ENCODE assay signal across 10 mouse cellular contexts in genomic region chr19:21742138-21742537, GRCm38 (mm10). TPM values are rescaled to one million over a fixed set of nuclear protein-coding genes. Genes with fewer than 3 reads are reported as not detected.
DNase-seq lines count a peak whose midpoint lies in the region; ATAC-seq and TF ChIP-seq lines count a peak whose summit lies in the region.
"Had no signal": no experiment of that assay in that cellular context is flagged by ENCODE, and none has a peak within 500 bp of the region (broad histone marks: within the 10 kb centered on the region; RNA-seq: fewer than 3 reads in every experiment).

No protein-coding gene starts in this region.

- H3K27ac ChIP-seq in forebrain, postnatal 0 days (ENCODE audit: low read depth, low read length), result 0 out of 2 replicates have a peak overlapping the region, but pooled peaks have one; percentile 11
- H3K27ac ChIP-seq in thymus, adult 2 months (ENCODE audit: control insufficient read depth, insufficient read depth, low read length), result no peak overlapping the region
- H3K27ac ChIP-seq: heart, embryonic 15.5 days; liver, embryonic 15.5 days had no signal

- H3K27me3 ChIP-seq in forebrain, postnatal 0 days (ENCODE audit: insufficient read depth, low read length), result no peaks in the 10 kb centered on the region
- H3K27me3 ChIP-seq in thymus, adult 2 months (ENCODE audit: control insufficient read depth, insufficient read depth, low read length), result no peaks in the 10 kb centered on the region
- H3K27me3 ChIP-seq: heart, embryonic 15.5 days; liver, embryonic 15.5 days had no signal

- no peaks in the 10 kb centered on the region for H3K4me1 ChIP-seq in forebrain, postnatal 0 days (ENCODE audit: insufficient read depth)
- H3K4me1 ChIP-seq in thymus, adult 2 months (replicated peaks; ENCODE audit: control insufficient read depth, insufficient read depth, low read length), result peaks cover 5% of the 10 kb centered on the region; the same call in 1 of the 2 replicates
- H3K4me1 ChIP-seq: liver, embryonic 15.5 days had no signal

- H3K4me3 ChIP-seq in forebrain, postnatal 0 days (ENCODE audit: low read depth, low read length), result no peak overlapping the region
- no peak overlapping the region for H3K4me3 ChIP-seq in thymus, adult 2 months (ENCODE audit: control insufficient read depth, insufficient read depth, low read length)
- H3K4me3 ChIP-seq: heart, embryonic 15.5 days; liver, embryonic 15.5 days had no signal

- H3K36me3 ChIP-seq in forebrain, postnatal 0 days (ENCODE audit: insufficient read depth), result no peaks in the 10 kb centered on the region
- H3K36me3 ChIP-seq in thymus, adult 2 months (ENCODE audit: control insufficient read depth, insufficient read depth, low read length), result no peaks in the 10 kb centered on the region
- H3K36me3 ChIP-seq: heart, embryonic 15.5 days; liver, embryonic 15.5 days had no signal

- no peak for TF ChIP-seq POLR2A in thymus, adult 2 months (IDR thresholded peaks at IDR 0.05; ENCODE audit: control insufficient read depth, extremely low read depth, insufficient read depth, low read length, poor library complexity)

- H3K9ac ChIP-seq in forebrain, postnatal 0 days, result no peak overlapping the region
- H3K9ac ChIP-seq: heart, embryonic 15.5 days; liver, embryonic 15.5 days had no signal

- ATAC-seq in forebrain, postnatal 0 days, result peak; percentile 93

- 40% methylated on average over 12 of the region's 12 CpGs for WGBS in forebrain, postnatal 0 days
- WGBS in thymus, adult 2 months, result 92% methylated on average over 12 of the region's 12 CpGs

- no peaks in the 10 kb centered on the region for H3K9me3 ChIP-seq in forebrain, postnatal 0 days (ENCODE audit: low read length)
- H3K9me3 ChIP-seq: heart, embryonic 15.5 days; liver, embryonic 15.5 days had no signal

- TF ChIP-seq CTCF in forebrain, postnatal 0 days (IDR thresholded peaks at IDR 0.05; ENCODE audit: low read depth), result 0 out of 2 replicates have a peak, but pooled peaks have one; percentile 9
- TF ChIP-seq CTCF in thymus, adult 2 months (IDR thresholded peaks at IDR 0.05; ENCODE audit: borderline replicate concordance, control insufficient read depth, extremely low read depth, insufficient read depth, low read length, poor library complexity), result no peak

- peak; percentile 11 for DNase-seq in gastrocnemius, adult 18-20 months (ENCODE audit: low spot score)
- DNase-seq in gastrocnemius, adult 8-10 months (ENCODE audit: low spot score in 2 of 2), result no peak
- DNase-seq in forebrain, postnatal 0 days, result peak; percentile 90
- DNase-seq in layer of hippocampus, adult 9-10 months (ENCODE audit: low spot score), result peak; percentile 47
- peak; percentile 21 to 52 for DNase-seq in right cerebral cortex, adult 2 months (ENCODE audit: low spot score in 2 of 2)
- DNase-seq in thymus, adult 2 months, result no peak
- no peak for DNase-seq in adrenal gland, postnatal 10 days
- DNase-seq in B cell, adult 2 months, result no peak

- peak overlapping the region; percentile 37 for H3K4me2 ChIP-seq in forebrain, postnatal 0 days (ENCODE audit: low read depth)
- H3K4me2 ChIP-seq: heart, embryonic 15.5 days; liver, embryonic 15.5 days had no signal

RNA-seq across cellular contexts. Expression of gene Cemip2, which starts 36.0 kb away (rescaled TPM):
- 10 to 100 TPM in 1 of 2 experiments, 1 to 10 TPM in 1; 8.4 to 10.8 TPM for total RNA-seq in gastrocnemius, adult 18-20 months (2021)
- 10 to 100 TPM in 3 of 4 experiments, 1 to 10 TPM in 1; 9.7 to 13.0 (median 11.2) TPM for total RNA-seq in gastrocnemius, adult 8-10 months (2022)
- total RNA-seq in forebrain, postnatal 0 days (2014; rRNA removed), result 30.7 and 42.5 TPM in 2 replicates
- 13.4 and 17.4 TPM in 2 replicates for polyA plus RNA-seq in forebrain, postnatal 0 days (2015; fragmentation: Nextera tagmentation; extraction: Ambion mirVana)
- polyA plus RNA-seq in thymus, adult 2 months (2012; rRNA removed), result 3.1 TPM in 2 replicates
- 10 to 100 TPM; 23.4 to 25.9 TPM for total RNA-seq in adrenal gland, postnatal 10 days (2021)

Comparison
In these comparisons a context has a peak if more than half of its experiments do, and no peak if none do; other contexts are left out.
1. DNase-seq: peak in gastrocnemius, adult 18-20 months (single experiment), forebrain, postnatal 0 days (single experiment), layer of hippocampus, adult 9-10 months (single experiment) and right cerebral cortex, adult 2 months (2 of 2); none in gastrocnemius, adult 8-10 months (0 of 2), thymus, adult 2 months (single experiment), adrenal gland, postnatal 10 days (single experiment) and B cell, adult 2 months (0 of 2).